Mouse (Mus musculus) effector memory CD4-positive, alpha-beta T cell, adult 5 months (primary cell): ENCODE data around the gene Lmod3. TPM values are rescaled to one million over a fixed set of nuclear protein-coding genes. Genes with fewer than 3 reads are reported as not detected.

Source experiments
- polyA plus RNA-seq: library from polyadenylated mRNA; unstranded; fragments of 100-300 nt; shearing (Covaris generic); gene quantifications from one replicate; pipeline ENCODE4 v1.2.1, GENCODE M21; 2017

Gene Lmod3
- polyA plus RNA-seq, result not detected

GRCm38 (mm10) chr6:97252711-97253221, at the start of gene Lmod3:
Gene Lmod3 (minus strand): TSS chr6:97252759.

GRCm38 (mm10) chr6:97210191-97210961, 42.2 kb downstream of the Lmod3 start, which contains the start of gene Arl6ip5:
Gene Arl6ip5 (plus strand): TSS chr6:97210689.

GRCm38 (mm10) chr6:97205439-97205885, 47.1 kb downstream of the Lmod3 start, which contains the start of gene Uba3:
Gene Uba3 (minus strand): TSS chr6:97205647.

Other genes with a start within 250 kb of the Lmod3 start
- gene Fam19a4, start 192.3 kb downstream of the Lmod3 start, polyA plus RNA-seq, result not detected
- 16.3 TPM for gene Eogt, start 103.6 kb downstream of the Lmod3 start, polyA plus RNA-seq
- 41.6 TPM for gene Tmf1, start 73.6 kb downstream of the Lmod3 start, polyA plus RNA-seq
- gene Uba3, start 47.1 kb downstream of the Lmod3 start, polyA plus RNA-seq, result 28.0 TPM
- gene Arl6ip5, start 42.1 kb downstream of the Lmod3 start, polyA plus RNA-seq, result 202 TPM